Comparison of ENCODE assay signal across 37 mouse cellular contexts in genomic region chr16:31241433-31241832, GRCm38 (mm10). TPM values are rescaled to one million over a fixed set of nuclear protein-coding genes. Genes with fewer than 3 reads are reported as not detected.
DNase-seq lines count a peak whose midpoint lies in the region; ATAC-seq and TF ChIP-seq lines count a peak whose summit lies in the region.
"Had no signal": no experiment of that assay in that cellular context is flagged by ENCODE, and none has a peak within 500 bp of the region (broad histone marks: within the 10 kb centered on the region; RNA-seq: fewer than 3 reads in every experiment).

No protein-coding gene starts in this region.

- no peaks in the 10 kb centered on the region for H3K27me3 ChIP-seq in liver, postnatal 0 days (ENCODE audit: insufficient read depth, low read length)
- H3K27me3 ChIP-seq: CH12.LX; embryonic facial prominence, embryonic 12.5 days; forebrain, embryonic 15.5 days; hindbrain, embryonic 12.5 days; intestine, embryonic 15.5 days; liver, embryonic 15.5 days; lung, embryonic 15.5 days; neural tube, embryonic 12.5 days had no signal

- H3K36me3 ChIP-seq in liver, postnatal 0 days (replicated peaks; ENCODE audit: insufficient read depth, low read length) = no peaks in the 10 kb centered on the region
- H3K36me3 ChIP-seq: embryonic facial prominence, embryonic 12.5 days; forebrain, embryonic 10.5 days; forebrain, embryonic 15.5 days; hindbrain, embryonic 12.5 days; intestine, embryonic 15.5 days; liver, embryonic 15.5 days; lung, embryonic 15.5 days; midbrain, embryonic 10.5 days; neural tube, embryonic 12.5 days had no signal

- H3K9ac ChIP-seq in liver, postnatal 0 days (replicated peaks) = no peak overlapping the region
- H3K9ac ChIP-seq: embryonic facial prominence, embryonic 12.5 days; forebrain, embryonic 15.5 days; hindbrain, embryonic 12.5 days; intestine, embryonic 15.5 days; liver, embryonic 15.5 days; lung, embryonic 15.5 days; neural tube, embryonic 12.5 days had no signal

- H3K4me1 ChIP-seq in liver, postnatal 0 days (ENCODE audit: insufficient read depth) = no peaks in the 10 kb centered on the region
- H3K4me1 ChIP-seq: embryonic facial prominence, embryonic 12.5 days; hindbrain, embryonic 12.5 days; intestine, embryonic 15.5 days; liver, embryonic 15.5 days; lung, embryonic 15.5 days; midbrain, embryonic 10.5 days; neural tube, embryonic 12.5 days had no signal

- H3K27ac ChIP-seq in liver, postnatal 0 days (ENCODE audit: low read depth) = no peak overlapping the region
- H3K27ac ChIP-seq: embryonic facial prominence, embryonic 12.5 days; forebrain, embryonic 10.5 days; forebrain, embryonic 15.5 days; gastrocnemius, adult 2 months; hindbrain, embryonic 12.5 days; hindbrain, postnatal 0 days; intestine, embryonic 15.5 days; liver, embryonic 15.5 days; lung, embryonic 15.5 days; midbrain, embryonic 10.5 days; neural tube, embryonic 12.5 days; stomach, postnatal 0 days had no signal

- DNase-seq in frontal cortex, postnatal 10 days (ENCODE audit: low spot score in 2 of 2) = no peak
- DNase-seq in layer of hippocampus, adult 9-11 months = peak; percentile 63
- no peak for DNase-seq in layer of hippocampus, postnatal 10 days (ENCODE audit: low spot score in 2 of 2)
- peak; percentile 71 for DNase-seq in right cerebral cortex, adult 18-20 months
- DNase-seq in right cerebral cortex, postnatal 4 days = no peak
- DNase-seq in telencephalon, adult 2 months (ENCODE audit: low read depth, low spot score) = peak; percentile 85
- no peak for DNase-seq in liver, postnatal 0 days
- DNase-seq: adrenal gland, adult 2 months; adrenal gland, postnatal 36 days; cerebellum, adult 2 months; cerebellum, postnatal 14 days; gastrocnemius, adult 2 months; gastrocnemius, postnatal 36 days; heart, adult 18-20 months; heart, postnatal 36 days; kidney, adult 2 months; kidney, postnatal 36 days; liver; thymus, adult 2 months; thymus, postnatal 36 days had no signal

- 81% methylated on average over 9 of the region's 9 CpGs for whole genome bisulfite sequencing in liver, postnatal 0 days (ENCODE audit: insufficient replicate concordance)

- no peak for TF ChIP-seq CTCF in liver, postnatal 0 days (IDR thresholded peaks at IDR 0.05; ENCODE audit: low read depth)

- no peak for TF ChIP-seq EP300 in liver, postnatal 0 days (IDR thresholded peaks at IDR 0.05; ENCODE audit: low read depth)

- H3K9me3 ChIP-seq in liver, postnatal 0 days (ENCODE audit: low read length) = no peaks in the 10 kb centered on the region
- H3K9me3 ChIP-seq: embryonic facial prominence, embryonic 12.5 days; forebrain, embryonic 10.5 days; forebrain, embryonic 15.5 days; hindbrain, embryonic 12.5 days; intestine, embryonic 15.5 days; liver, embryonic 15.5 days; lung, embryonic 15.5 days; midbrain, embryonic 10.5 days; neural tube, embryonic 12.5 days had no signal

- H3K4me3 ChIP-seq in liver, postnatal 0 days (ENCODE audit: low read depth, low read length) = no peak overlapping the region
- H3K4me3 ChIP-seq: embryonic facial prominence, embryonic 12.5 days; forebrain, embryonic 10.5 days; forebrain, embryonic 15.5 days; gastrocnemius, adult 2 months; hindbrain, embryonic 12.5 days; intestine, embryonic 15.5 days; liver, embryonic 15.5 days; lung, embryonic 15.5 days; midbrain, embryonic 10.5 days; myocyte; neural tube, embryonic 12.5 days had no signal

- H3K4me2 ChIP-seq in liver, postnatal 0 days (ENCODE audit: low read depth, low read length) = no peak overlapping the region
- H3K4me2 ChIP-seq: embryonic facial prominence, embryonic 12.5 days; forebrain, embryonic 15.5 days; heart, embryonic 11.5 days; hindbrain, embryonic 12.5 days; intestine, embryonic 15.5 days; liver, embryonic 15.5 days; lung, embryonic 15.5 days; neural tube, embryonic 12.5 days had no signal

- ATAC-seq in frontal cortex, adult (ENCODE audit: low TSS enrichment) = peak; percentile 88
- no peak for ATAC-seq in liver, postnatal 0 days
- ATAC-seq: activated CD4-positive, CD25-positive, alpha-beta regulatory T cell, adult 4 months; forebrain, embryonic 15.5 days; hindbrain, postnatal 0 days; intestine, embryonic 15.5 days; midbrain, embryonic 16.5 days had no signal

RNA-seq across cellular contexts. Expression of gene Ppp1r2, which starts 33.6 kb away (rescaled TPM):
- total RNA-seq in layer of hippocampus, postnatal 10 days (2021) = 10 to 100 TPM; 64.3 to 65.2 TPM
- polyA plus RNA-seq in liver, postnatal 0 days (2015; fragmentation: Nextera tagmentation; extraction: Ambion mirVana) = 36.4 and 36.8 TPM in 2 replicates

RNA-seq across cellular contexts. Expression of gene Acap2, which starts 40.4 kb away (rescaled TPM):
- total RNA-seq in layer of hippocampus, postnatal 10 days (2021) = 10 to 100 TPM; 77.5 to 81.6 TPM
- 4.5 and 5.6 TPM in 2 replicates for polyA plus RNA-seq in liver, postnatal 0 days (2015; fragmentation: Nextera tagmentation; extraction: Ambion mirVana)

Comparison
In these comparisons a context has a peak if more than half of its experiments do, and no peak if none do; other contexts are left out.
1. DNase-seq: peak in layer of hippocampus, adult 9-11 months (single experiment), right cerebral cortex, adult 18-20 months (single experiment) and telencephalon, adult 2 months (single experiment); none in frontal cortex, postnatal 10 days (0 of 2), layer of hippocampus, postnatal 10 days (0 of 2), right cerebral cortex, postnatal 4 days (single experiment) and liver, postnatal 0 days (single experiment).